Mouse (Mus musculus) NIH3T3 (cell line): ENCODE measurements around the gene Mta2.
"Not testable (repeated sequence)": the region's sequence is repeated elsewhere in the genome, so short reads cannot be mapped to it uniquely, and the experiment has no call there.

Experiments used
- DNase-seq: peaks from one replicate; pipeline ENCODE4 v3.0.0-alpha.2; 2012; ENCODE audit warnings: low read depth

Mta2 gene

GRCm38 (mm10) chr19:8967373-8967743 is 25.7 kb downstream of the Mta2 start:
- no peak for DNase-seq

GRCm38 (mm10) chr19:8967893-8968292 is 26.2 kb downstream of the Mta2 start:
- no peak for DNase-seq

- DNase-seq = not testable (repeated sequence)
These were observed 30.8 kb downstream of the Mta2 start for GRCm38 (mm10) chr19:8972491-8972890.

DNA sequence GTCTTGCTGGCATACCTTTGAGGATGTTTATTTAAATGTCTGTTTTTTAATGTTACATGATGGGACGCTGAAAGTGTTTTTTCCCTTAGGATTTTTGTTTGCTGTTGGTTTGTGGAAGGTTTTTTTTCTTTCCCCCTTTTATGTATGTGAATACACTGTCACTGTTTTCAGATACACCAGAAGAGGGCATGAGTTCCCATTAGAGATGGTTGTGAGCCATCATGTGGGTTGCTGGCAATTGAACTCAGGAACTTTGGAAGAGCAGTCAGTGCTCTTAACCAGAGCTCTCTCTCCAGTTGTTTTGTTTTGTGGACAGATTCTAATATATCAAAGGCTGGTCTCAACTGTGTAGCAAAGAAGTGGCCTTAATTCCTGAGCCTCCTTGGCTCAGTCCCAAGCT is 33.0 kb downstream of the Mta2 start:
- DNase-seq = no peak

- DNase-seq = no peak
These were observed 33.8 kb downstream of the Mta2 start for GRCm38 (mm10) chr19:8975491-8975890.

DNA sequence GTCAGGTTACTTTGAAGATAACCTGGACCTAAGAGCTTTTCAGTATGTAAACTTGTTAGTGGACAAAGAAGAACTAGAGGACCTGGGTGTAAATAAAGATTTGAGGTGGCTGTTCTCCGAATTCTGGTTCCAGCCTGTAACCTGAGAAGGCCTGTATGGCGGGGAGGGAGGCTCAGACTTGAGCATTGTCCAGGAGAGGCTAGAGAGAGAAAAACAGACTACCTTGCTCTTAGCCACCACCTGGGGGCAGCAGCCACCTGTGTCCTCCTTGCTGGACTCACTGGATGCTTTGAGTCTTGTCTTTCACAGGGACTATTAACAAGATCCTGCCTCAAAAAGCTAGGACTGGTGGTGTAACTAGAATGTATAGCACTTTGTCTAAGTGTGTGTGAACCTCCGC is 34.9 kb downstream of the Mta2 start:
- peak; percentile 94 for DNase-seq

GRCm38 (mm10) chr19:8980771-8981170 is 39.1 kb downstream of the Mta2 start:
- DNase-seq = peak; percentile 91

DNA sequence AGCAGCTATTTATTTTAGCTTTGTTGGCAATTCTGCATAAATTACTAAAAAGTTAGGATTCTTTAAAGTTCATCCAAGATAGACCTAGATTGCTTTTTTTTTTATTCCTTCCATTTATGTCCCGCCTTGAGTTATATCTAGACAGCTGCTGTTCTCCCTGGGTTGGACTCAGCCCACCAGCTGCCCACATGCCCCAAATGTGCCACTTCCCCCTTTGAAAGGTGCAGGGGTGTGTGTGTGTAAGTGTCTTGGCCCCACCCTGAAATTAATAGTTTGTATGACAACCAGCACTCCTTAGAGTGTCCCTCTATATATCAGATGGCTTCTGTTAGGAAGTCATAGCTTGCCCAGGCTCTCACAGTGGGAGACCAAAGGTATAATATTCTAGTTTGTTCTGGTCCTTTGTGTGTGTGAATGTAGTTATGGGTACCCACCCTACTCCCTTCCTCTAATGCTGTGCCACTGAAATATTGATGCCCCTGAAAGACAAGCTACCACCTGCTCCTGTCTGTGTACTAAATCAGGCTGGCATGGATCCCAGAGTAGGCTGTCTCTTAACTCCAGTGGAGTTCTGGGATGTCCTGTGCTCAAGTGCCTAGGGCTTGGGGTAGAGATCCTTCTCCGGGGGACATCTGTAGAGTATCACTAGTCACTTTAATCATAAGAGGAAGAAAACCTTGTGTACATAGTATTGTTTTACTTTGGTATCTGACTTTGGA is 39.9 kb downstream of the Mta2 start:
- DNase-seq = peak; percentile 57

DNA sequence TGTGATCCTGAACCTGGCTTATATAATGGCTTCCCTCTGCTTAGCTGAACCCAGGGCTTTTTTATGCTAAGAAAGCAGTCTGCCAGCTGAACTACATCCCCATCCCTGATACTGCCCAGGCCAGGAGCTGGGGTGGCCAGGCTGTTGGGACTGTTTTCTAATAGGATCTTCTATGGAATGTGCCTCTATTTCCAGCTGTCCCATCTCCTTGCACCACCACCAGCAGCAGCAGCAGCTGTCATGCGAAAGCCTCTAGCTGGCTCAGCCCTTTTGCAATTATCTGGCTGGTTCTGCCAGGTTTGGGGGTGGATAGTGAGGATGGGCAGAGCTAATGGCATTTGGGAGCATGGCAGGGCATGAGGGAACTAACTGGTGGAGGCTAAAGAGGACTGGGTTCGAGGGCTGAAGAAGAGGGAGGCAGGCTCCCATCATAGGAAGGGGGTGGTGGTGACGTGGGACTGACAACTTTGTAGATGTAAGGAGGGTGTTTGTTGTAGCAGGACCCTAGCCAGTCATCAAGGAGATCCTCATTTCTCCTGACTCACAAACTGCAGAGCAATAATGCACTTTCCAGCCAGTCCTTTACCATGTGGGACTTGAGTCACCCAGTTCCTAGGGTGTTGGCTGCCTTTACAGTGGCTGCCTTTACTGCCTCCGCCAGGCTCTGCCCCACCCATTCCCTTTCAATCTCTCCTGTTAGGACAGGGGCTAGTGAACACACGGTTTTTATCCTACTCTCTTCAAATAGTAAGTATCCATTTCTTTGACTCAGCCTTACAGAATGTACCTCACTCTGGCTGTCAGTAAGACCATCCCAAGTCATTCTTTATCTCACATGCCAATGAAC is 40.9 kb downstream of the Mta2 start:
- peak; percentile 84 for DNase-seq

DNA sequence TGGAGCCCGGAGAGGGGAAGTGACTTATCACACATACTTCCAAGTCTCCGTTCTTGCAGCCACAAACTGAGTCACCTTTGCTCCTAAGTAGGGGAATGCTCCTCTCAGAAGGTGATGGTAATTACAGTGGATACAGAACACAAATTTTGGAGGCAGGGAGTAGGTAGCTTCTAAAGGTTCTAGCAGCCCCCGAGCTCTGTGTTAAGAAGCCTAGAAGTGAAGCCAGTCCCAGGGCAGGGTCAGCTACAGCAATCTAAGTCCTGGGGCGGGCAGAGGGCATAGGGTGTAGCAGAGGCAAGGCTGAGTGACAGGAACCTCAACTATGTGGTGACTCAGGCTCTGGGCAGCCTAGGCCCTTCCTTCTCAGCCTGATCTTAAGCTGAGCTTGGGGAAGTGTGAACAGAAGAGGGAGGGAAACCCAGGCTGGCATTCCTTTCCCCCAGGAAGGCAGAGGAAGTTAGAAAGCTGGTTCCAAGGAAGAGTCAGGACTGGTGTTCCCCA is 41.5 kb downstream of the Mta2 start:
- DNase-seq = peak; percentile 87

GRCm38 (mm10) chr19:8984255-8984868 is 42.7 kb downstream of the Mta2 start:
- peak; percentile 93 for DNase-seq

- DNase-seq = no peak
These were observed 44.2 kb downstream of the Mta2 start for GRCm38 (mm10) chr19:8985891-8986290.

DNA sequence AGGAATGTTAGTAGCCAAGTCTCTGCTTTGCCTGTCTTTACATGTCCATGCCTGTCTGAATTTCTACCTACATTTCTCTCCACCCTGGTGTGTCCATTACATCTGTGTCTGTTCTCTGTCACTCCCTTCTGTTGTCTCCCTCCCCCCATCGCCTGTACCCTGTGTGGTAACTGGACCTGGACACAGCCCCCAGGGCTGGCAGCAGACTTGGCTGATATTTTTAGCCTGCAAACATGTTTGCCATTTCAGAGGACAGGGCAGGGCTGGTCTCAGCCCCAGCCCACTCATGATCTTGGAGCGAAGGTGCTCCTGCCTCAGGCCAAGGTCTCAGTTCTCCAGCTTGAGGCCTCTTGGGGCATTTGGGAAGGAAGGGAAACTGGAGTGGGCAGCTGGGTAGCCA is 46.1 kb downstream of the Mta2 start:
- no peak for DNase-seq

DNA sequence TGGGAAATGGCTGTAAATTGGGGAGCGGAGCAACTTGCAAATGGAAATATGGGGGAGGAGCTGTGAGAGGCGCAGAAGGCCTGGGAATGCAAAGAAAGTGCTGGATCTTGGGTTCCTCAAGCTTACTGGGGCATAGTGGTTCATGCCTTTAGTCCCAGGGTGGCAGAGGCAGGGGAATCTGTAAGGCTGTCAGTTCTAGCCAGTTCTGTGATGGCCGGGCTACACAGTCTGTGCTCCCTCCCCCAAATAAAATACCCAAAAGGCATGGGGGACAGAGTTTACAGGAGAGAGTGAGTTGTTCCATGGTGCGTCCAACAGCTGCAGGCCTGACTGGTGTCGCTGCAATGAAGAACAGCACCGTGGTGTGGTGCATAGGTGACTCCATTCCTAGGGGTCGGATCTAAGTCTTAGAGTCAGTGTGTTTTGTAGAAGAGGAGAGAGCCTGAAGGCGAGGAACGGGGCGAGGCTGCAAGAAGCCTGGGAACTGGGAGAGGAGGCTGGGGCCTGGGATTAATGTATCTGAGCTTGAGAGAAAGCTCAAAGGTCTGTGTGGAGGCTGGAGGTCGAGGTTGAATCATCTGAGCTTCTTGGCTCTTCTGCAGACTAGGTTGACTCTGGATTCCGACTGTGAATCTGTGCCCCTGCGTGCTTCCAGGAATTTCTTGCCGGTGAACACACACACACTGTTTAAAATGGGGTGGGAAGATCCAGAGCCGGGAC is 46.8 kb downstream of the Mta2 start:
- DNase-seq = peak; percentile 74

GRCm38 (mm10) chr19:8989066-8989566 is 47.4 kb downstream of the Mta2 start, which contains the start of gene Ahnak:
TSS of gene Ahnak (plus strand) at chr19:8989284.
- peak; percentile 84 for DNase-seq

- DNase-seq = peak; percentile 99
These were observed 48.1 kb downstream of the Mta2 start for GRCm38 (mm10) chr19:8989567-8990431.

GRCm38 (mm10) chr19:8990432-8991102 is 48.9 kb downstream of the Mta2 start:
- DNase-seq = no peak

GRCm38 (mm10) chr19:8991245-8991870 is 49.7 kb downstream of the Mta2 start:
- DNase-seq = peak; percentile 44

DNA sequence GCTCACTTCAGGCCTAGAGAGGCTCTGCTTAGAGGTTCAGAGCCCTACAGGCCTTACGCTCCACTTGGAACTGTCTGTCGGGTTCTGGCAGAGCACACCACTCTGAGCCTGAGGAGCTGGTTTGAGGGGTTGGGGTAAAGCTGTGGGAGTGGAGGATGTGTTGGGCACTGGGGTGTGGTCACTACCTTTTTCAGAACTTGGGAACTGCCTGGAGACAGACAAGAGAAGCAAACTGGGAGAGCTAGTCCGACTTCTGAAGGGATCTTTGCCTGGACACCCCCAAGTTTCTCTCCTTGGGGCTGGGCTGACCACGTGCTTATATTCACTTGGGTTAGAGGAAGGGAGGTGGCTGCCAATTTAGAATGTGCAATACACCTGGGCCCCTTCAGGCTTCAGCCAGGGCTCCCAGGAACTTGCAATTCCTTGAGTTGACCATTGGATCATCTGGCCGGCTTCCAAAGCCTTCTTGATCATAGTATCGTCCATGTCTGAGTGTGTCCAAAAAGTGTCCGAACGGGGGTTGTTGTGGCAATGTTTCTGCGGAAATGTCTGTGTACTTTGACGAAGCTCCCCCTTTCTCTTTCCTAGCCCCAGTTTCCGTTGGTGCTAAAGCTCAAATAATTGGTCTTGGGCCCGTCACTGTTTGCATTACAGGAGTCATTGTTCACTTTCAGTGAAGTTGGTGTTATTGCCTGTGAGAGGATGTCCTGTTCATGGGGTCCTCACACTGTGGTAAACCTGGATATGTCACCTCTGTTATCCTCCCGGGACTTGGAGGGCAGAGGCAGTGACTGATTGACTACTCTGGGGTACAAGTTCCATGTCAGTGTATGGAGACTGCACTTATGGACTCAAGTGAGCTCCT is 50.4 kb downstream of the Mta2 start:
- DNase-seq = peak; percentile 84
